In genomic region chr1:90945171-90945570, GRCm38 (mm10) we compare ENCODE assay signal across 21 mouse cellular contexts. TPM values are rescaled to one million over a fixed set of nuclear protein-coding genes. Genes with fewer than 3 reads are reported as not detected.
DNase-seq lines count a peak whose midpoint lies in the region; ATAC-seq and TF ChIP-seq lines count a peak whose summit lies in the region.
"Had no signal": no experiment of that assay in that cellular context is flagged by ENCODE, and none has a peak within 500 bp of the region (broad histone marks: within the 10 kb centered on the region; RNA-seq: fewer than 3 reads in every experiment).

No protein-coding gene starts in this region.

- no peak overlapping the region for H3K9ac ChIP-seq in liver, embryonic 11.5 days (ENCODE audit: low read depth, low read length)
- H3K9ac ChIP-seq in CH12.LX (ENCODE audit: insufficient read depth, low read depth) = no peak overlapping the region
- H3K9ac ChIP-seq: forebrain, embryonic 15.5 days; lung, embryonic 15.5 days; midbrain, embryonic 12.5 days had no signal

- H3K79me2 ChIP-seq in CH12.LX (replicated peaks; ENCODE audit: control insufficient read depth, extremely low read depth, insufficient read depth, poor library complexity, severe bottlenecking) = no peaks in the 10 kb centered on the region

- no peak for TF ChIP-seq POLR2A in CH12.LX (IDR thresholded peaks at IDR 0.05; ENCODE audit: low read depth, low read length)

- no peak overlapping the region for H3K4me2 ChIP-seq in liver, embryonic 11.5 days
- H3K4me2 ChIP-seq in CH12.LX (ENCODE audit: insufficient read depth, low read depth, poor library complexity, severe bottlenecking) = no peak overlapping the region
- H3K4me2 ChIP-seq: forebrain, embryonic 15.5 days; lung, embryonic 15.5 days; midbrain, embryonic 12.5 days had no signal

- no peak overlapping the region for H3K27ac ChIP-seq in liver, embryonic 11.5 days (ENCODE audit: low read depth, low read length)
- H3K27ac ChIP-seq in CH12.LX (ENCODE audit: insufficient read depth, low read depth) = no peak overlapping the region
- H3K27ac ChIP-seq: forebrain, embryonic 15.5 days; kidney, postnatal 0 days; lung, embryonic 15.5 days; midbrain, embryonic 12.5 days had no signal

- 56% methylated on average over 10 of the region's 10 CpGs for WGBS in liver, embryonic 11.5 days

- TF ChIP-seq CTCF in CH12.LX (conservative IDR thresholded peaks at IDR 0.05 in 1 of 2, IDR thresholded peaks at IDR 0.05 in 1 of 2; ENCODE audit: low read depth in 2 of 2, low read length in 2 of 2) = no peak

- TF ChIP-seq RAD21 in CH12.LX (IDR thresholded peaks at IDR 0.05; ENCODE audit: low read depth, low read length) = no peak

- no peak; the same call in 1 of the 2 replicates for ATAC-seq in liver, embryonic 11.5 days (replicated peaks; ENCODE audit: low FRiP score)
- ATAC-seq: forebrain, embryonic 15.5 days; inflammation-experienced regulatory T-cells, adult 6 months had no signal

- no peaks in the 10 kb centered on the region for H3K4me1 ChIP-seq in liver, embryonic 11.5 days (replicated peaks; ENCODE audit: control insufficient read depth, insufficient read depth, low read length)
- H3K4me1 ChIP-seq in CH12.LX (ENCODE audit: control insufficient read depth in 1 of 2, insufficient read depth in 2 of 2) = no peaks in the 10 kb centered on the region
- H3K4me1 ChIP-seq: forebrain, embryonic 15.5 days; lung, embryonic 15.5 days; midbrain, embryonic 12.5 days had no signal

- no peaks in the 10 kb centered on the region for H3K9me3 ChIP-seq in liver, embryonic 11.5 days (ENCODE audit: control insufficient read depth, low read length)
- no peaks in the 10 kb centered on the region for H3K9me3 ChIP-seq in CH12.LX (replicated peaks; ENCODE audit: low read length)
- H3K9me3 ChIP-seq: forebrain, embryonic 15.5 days; lung, embryonic 15.5 days; midbrain, embryonic 12.5 days had no signal

- no peaks in the 10 kb centered on the region; the same call in 1 of the 2 replicates for H3K27me3 ChIP-seq in liver, embryonic 11.5 days (replicated peaks; ENCODE audit: control insufficient read depth, insufficient read depth, low read length)
- H3K27me3 ChIP-seq in CH12.LX (replicated peaks) = peaks cover 83% of the 10 kb centered on the region
- H3K27me3 ChIP-seq: forebrain, embryonic 15.5 days; lung, embryonic 15.5 days; midbrain, embryonic 12.5 days had no signal

- peak; percentile 76 for DNase-seq in liver
- no peak for DNase-seq in liver, embryonic 11.5 days (ENCODE audit: low spot score)
- peak; percentile 10 for DNase-seq in 3T3-L1 (ENCODE audit: low read depth, low spot score)
- peak; percentile 21 for DNase-seq in CH12.LX (ENCODE audit: extremely low read depth)
- peak; percentile 10 for DNase-seq in induced T-regulatory cell, adult 2 months (ENCODE audit: low read depth)
- no peak for DNase-seq in adrenal gland, postnatal 14 days
- DNase-seq in layer of hippocampus, adult 9-10 months (ENCODE audit: low spot score) = no peak
- DNase-seq: adrenal gland, postnatal 10 days; cerebellum, adult 11-12 months; heart, postnatal 14 days; right cerebral cortex, postnatal 4 days had no signal

- no peak for TF ChIP-seq EP300 in CH12.LX (IDR thresholded peaks at IDR 0.05; ENCODE audit: low read length)

- H3K4me3 ChIP-seq in liver, embryonic 11.5 days (ENCODE audit: low read depth, low read length) = no peak overlapping the region
- no peak overlapping the region for H3K4me3 ChIP-seq in CH12.LX (replicated peaks in 1 of 3; ENCODE audit: low read depth in 2 of 3, low read length in 2 of 3, poor library complexity in 1 of 3)
- H3K4me3 ChIP-seq: forebrain, embryonic 15.5 days; lung, embryonic 15.5 days; midbrain, embryonic 12.5 days had no signal

- H3K36me3 ChIP-seq in liver, embryonic 11.5 days (ENCODE audit: control insufficient read depth, insufficient read depth, low read length) = no peaks in the 10 kb centered on the region
- H3K36me3 ChIP-seq in CH12.LX (replicated peaks in 1 of 2; ENCODE audit: control insufficient read depth in 1 of 2, insufficient read depth in 1 of 2, low read length in 1 of 2) = no peaks in the 10 kb centered on the region
- H3K36me3 ChIP-seq: forebrain, embryonic 15.5 days; lung, embryonic 15.5 days; midbrain, embryonic 12.5 days had no signal

- dilution Hi-C loops in CH12.LX (cut with MboI; ENCODE audit: extremely low pct_ligation_motif_present, extremely low pct_unique_long_range_greater_than_20kb, low sequenced_read_pairs) = no loop called here

- in situ Hi-C loops in CH12.LX (cut with MboI; ENCODE audit: low pct_ligation_motif_present, low pct_unique_long_range_greater_than_20kb, low sequenced_read_pairs) = no loop called here

TF ChIP-seq in CH12.LX, 34 proteins besides CTCF, POLR2A, EP300 and RAD21:
- no peak for TF ChIP-seq JUND (conservative IDR thresholded peaks at IDR 0.05; ENCODE audit: low read depth, low read length)
- no peak for TF ChIP-seq USF2 (conservative IDR thresholded peaks at IDR 0.05; ENCODE audit: low read depth, low read length)
- TF ChIP-seq ETS1 (conservative IDR thresholded peaks at IDR 0.05; ENCODE audit: low read depth, low read length) = no peak
- no peak for TF ChIP-seq RCOR1 (conservative IDR thresholded peaks at IDR 0.05; ENCODE audit: low read depth, low read length)
TF ChIP-seq in CH12.LX: peak in this region for 0.

RNA-seq across cellular contexts. Expression of gene Prlh, which starts 7.7 kb away (rescaled TPM):
- not detected in 2 replicates for polyA plus RNA-seq in liver, embryonic 11.5 days (2014; fragmentation: Nextera tagmentation; extraction: Ambion mirVana)
- not detected in 2 replicates for total RNA-seq in CH12.LX (2012; rRNA removed)
- total RNA-seq in CH12.LX (2014; rRNA removed) = not detected in 2 replicates
- polyA plus RNA-seq in CH12.LX (2012; ENCODE audit: insufficient read length, low read depth) = not detected in 2 replicates
- total RNA-seq in adrenal gland, postnatal 14 days (2021) = not detected in 2 replicates
- total RNA-seq: adrenal gland, postnatal 10 days; common myeloid progenitor, adult 5-6 weeks; gastrocnemius, adult 8-10 months; heart, postnatal 14 days; layer of hippocampus, postnatal 14 days had no signal
- polyA plus RNA-seq: forebrain, embryonic 15.5 days; inflammation-experienced regulatory T-cells, adult 6 months; kidney, postnatal 0 days; limb, embryonic 11.5 days; lung, embryonic 15.5 days; midbrain, embryonic 12.5 days; stomach, embryonic 14.5 days had no signal

RNA-seq across cellular contexts. Expression of gene Rab17, which starts 24.3 kb away (rescaled TPM):
- polyA plus RNA-seq in liver, embryonic 11.5 days (2014; fragmentation: Nextera tagmentation; extraction: Ambion mirVana) = 3.6 and 5.0 TPM in 2 replicates
- total RNA-seq in CH12.LX (2012; rRNA removed) = 0.55 and 0.64 TPM in 2 replicates
- total RNA-seq in CH12.LX (2014; rRNA removed) = 0.15 and 0.26 TPM in 2 replicates
- polyA plus RNA-seq in CH12.LX (2012; ENCODE audit: insufficient read length, low read depth) = 0.59 and 1.1 TPM in 2 replicates
- total RNA-seq in adrenal gland, postnatal 14 days (2021) = 0.64 and 2.7 TPM in 2 replicates
- total RNA-seq: gastrocnemius, adult 8-10 months; layer of hippocampus, postnatal 14 days had no signal
- polyA plus RNA-seq: inflammation-experienced regulatory T-cells, adult 6 months; midbrain, embryonic 12.5 days had no signal

RNA-seq across cellular contexts. Expression of gene Mlph, which starts 30.3 kb away (rescaled TPM):
- 0.10 TPM in 1 of 2 replicates, not detected in the other for polyA plus RNA-seq in liver, embryonic 11.5 days (2014; fragmentation: Nextera tagmentation; extraction: Ambion mirVana)
- total RNA-seq in CH12.LX (2012; rRNA removed) (not detected in 2 replicates), CH12.LX (2014; rRNA removed) (not detected in 2 replicates)
- not detected in 2 replicates for polyA plus RNA-seq in CH12.LX (2012; ENCODE audit: insufficient read length, low read depth)
- total RNA-seq in adrenal gland, postnatal 14 days (2021) = 1.6 and 1.8 TPM in 2 replicates
- polyA plus RNA-seq: inflammation-experienced regulatory T-cells, adult 6 months had no signal

RNA-seq across cellular contexts. Expression of gene Lrrfip1, which starts 53.4 kb away (rescaled TPM):
- polyA plus RNA-seq in liver, embryonic 11.5 days (2014; fragmentation: Nextera tagmentation; extraction: Ambion mirVana) = 26.5 and 29.1 TPM in 2 replicates
- 19.1 and 22.8 TPM in 2 replicates for total RNA-seq in CH12.LX (2012; rRNA removed)
- 16.9 and 17.2 TPM in 2 replicates for total RNA-seq in CH12.LX (2014; rRNA removed)
- polyA plus RNA-seq in CH12.LX (2012; ENCODE audit: insufficient read length, low read depth) = 30.5 and 31.7 TPM in 2 replicates
- total RNA-seq in adrenal gland, postnatal 14 days (2021) = 49.4 and 61.1 TPM in 2 replicates

Comparison
In these comparisons a context has a peak if more than half of its experiments do, and no peak if none do; other contexts are left out.
1. DNase-seq: peak in liver (single experiment), 3T3-L1 (single experiment), CH12.LX (single experiment) and induced T-regulatory cell, adult 2 months (single experiment); none in liver, embryonic 11.5 days (single experiment), adrenal gland, postnatal 14 days (single experiment) and layer of hippocampus, adult 9-10 months (single experiment).